18 mouse cellular contexts compared by ENCODE assay signal in the genomic region with DNA sequence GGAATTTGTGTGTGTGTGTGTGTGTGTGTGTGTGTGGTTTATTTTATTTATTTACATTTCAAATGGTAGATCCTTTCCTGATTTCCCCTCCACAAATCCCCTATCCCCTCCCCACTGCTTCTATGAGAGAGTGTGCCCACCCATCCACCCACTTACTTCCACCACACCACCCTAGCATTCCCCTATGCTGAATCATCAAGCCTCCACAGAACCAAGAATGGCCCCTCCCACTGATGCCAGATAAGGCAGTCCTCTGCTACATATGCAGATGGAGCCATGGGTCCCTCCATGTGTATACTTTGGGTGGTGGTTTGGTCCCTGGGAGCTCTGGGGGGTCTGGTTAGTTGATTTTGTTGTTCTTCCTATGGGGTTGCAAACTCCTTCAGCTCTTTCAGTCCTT.
"Had no signal": no experiment of that assay in that cellular context is flagged by ENCODE, and none has a peak within 500 bp of the region (broad histone marks: within the 10 kb centered on the region; RNA-seq: fewer than 3 reads in every experiment).

No protein-coding gene starts in this region.

- DNase-seq: kidney, adult 18-20 months; kidney, postnatal 36 days; lung, postnatal 14 days; retina, postnatal 1 day; right cerebral cortex, postnatal 4 days; spleen, adult 18-20 months; thymus, adult 2 months; thymus, postnatal 25 days had no signal

- ATAC-seq: intestine, embryonic 15.5 days; midbrain, embryonic 16.5 days had no signal

- H3K4me2 ChIP-seq: intestine, embryonic 15.5 days; kidney, embryonic 15.5 days; limb, embryonic 12.5 days; lung, embryonic 15.5 days; midbrain, embryonic 12.5 days; neural tube, embryonic 13.5 days; stomach, embryonic 15.5 days had no signal

- H3K27me3 ChIP-seq: intestine, embryonic 15.5 days; kidney, embryonic 15.5 days; limb, embryonic 12.5 days; lung, embryonic 15.5 days; megakaryocyte, embryonic 14.5 days; midbrain, embryonic 12.5 days; neural tube, embryonic 13.5 days; stomach, embryonic 15.5 days had no signal

- H3K4me1 ChIP-seq: intestine, embryonic 15.5 days; kidney, embryonic 15.5 days; lung, embryonic 15.5 days; midbrain, embryonic 12.5 days; neural tube, embryonic 13.5 days; stomach, embryonic 15.5 days had no signal

- H3K9ac ChIP-seq: intestine, embryonic 15.5 days; kidney, embryonic 15.5 days; limb, embryonic 12.5 days; lung, embryonic 15.5 days; midbrain, embryonic 12.5 days; neural tube, embryonic 13.5 days; stomach, embryonic 15.5 days had no signal

- H3K4me3 ChIP-seq: intestine, embryonic 15.5 days; kidney, embryonic 15.5 days; limb, embryonic 12.5 days; lung, embryonic 15.5 days; megakaryocyte, embryonic 14.5 days; midbrain, embryonic 12.5 days; neural tube, embryonic 13.5 days; stomach, embryonic 15.5 days had no signal

- H3K9me3 ChIP-seq: intestine, embryonic 15.5 days; kidney, embryonic 15.5 days; limb, embryonic 12.5 days; lung, embryonic 15.5 days; megakaryocyte, embryonic 14.5 days; midbrain, embryonic 12.5 days; neural tube, embryonic 13.5 days; stomach, embryonic 15.5 days had no signal

- H3K27ac ChIP-seq: intestine, embryonic 15.5 days; kidney, embryonic 15.5 days; limb, embryonic 12.5 days; lung, embryonic 15.5 days; macrophage; midbrain, embryonic 12.5 days; neural tube, embryonic 13.5 days; stomach, embryonic 15.5 days had no signal

- H3K36me3 ChIP-seq: intestine, embryonic 15.5 days; kidney, embryonic 15.5 days; limb, embryonic 12.5 days; lung, embryonic 15.5 days; midbrain, embryonic 12.5 days; neural tube, embryonic 13.5 days; stomach, embryonic 15.5 days had no signal
